Mouse (Mus musculus) left cerebral cortex, adult 2 months (tissue): ENCODE data around the gene Plk2. TPM values are rescaled to one million over a fixed set of nuclear protein-coding genes. Genes with fewer than 3 reads are reported as not detected.
A peak's percentile ranks its signal among the peaks of the same experiment; 100 is the strongest.
"Not testable (repeated sequence)": the region's sequence is repeated elsewhere in the genome, so short reads cannot be mapped to it uniquely, and the experiment has no call there.

Experiments used
- DNase-seq, 2 experiments: peaks; one replicate each; pipeline ENCODE4 v3.0.0; 2021 to 2022; ENCODE audit warnings: low spot score in 2 of 2, mixed read lengths in 1 of 2; ENCODE audit errors: extremely low spot score in 1 of 2
- H3K27ac ChIP-seq: fragments of 200-600 bp; 2 replicates; pipeline ENCODE4 v1.8.1; 2022
- H3K4me3 ChIP-seq: fragments of 200-600 bp; 2 replicates; pipeline ENCODE4 v1.8.1; 2022
- CTCF ChIP-seq: fragments of 200-600 bp; IDR thresholded peaks from 2 replicates; pipeline ENCODE4 v1.8.1; 2022; ENCODE audit warnings: antibody characterized with exemption, mild to moderate bottlenecking, moderate library complexity
- intact Hi-C: fragments of 180-260 bp; cut with DNase I; formaldehyde crosslinking; loops from one replicate; pipeline ENCODE4 v1.15.1; 2025
- total RNA-seq, 2 experiments: library from RNA; stranded (reverse); gene quantifications; 2 replicates each; pipeline ENCODE4 v1.2.3; 2021

The Plk2 gene
- total RNA-seq, 2 experiments from 2014 or later, result 279 TPM

DNA sequence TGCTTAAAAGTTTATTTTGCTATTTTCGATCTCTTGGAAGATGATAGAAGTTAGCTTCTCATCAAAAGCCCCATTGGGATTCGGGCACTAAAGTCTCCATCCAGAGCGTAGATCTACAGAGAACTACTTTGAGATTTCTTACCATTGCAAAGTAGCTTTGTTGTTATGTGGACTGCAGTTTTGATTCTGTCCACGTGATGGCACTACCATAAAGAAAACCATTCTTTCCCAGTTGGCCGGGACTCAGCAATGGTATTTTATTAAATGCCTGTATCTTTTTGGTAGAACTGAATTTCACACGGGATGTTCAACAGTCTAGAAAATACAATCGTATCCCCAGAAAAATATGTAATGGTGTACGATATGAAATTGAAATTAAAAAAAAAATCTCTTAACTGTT lies 2.6 kb upstream of the Plk2 start:
- no peak overlapping the region for H3K27ac ChIP-seq
- TF ChIP-seq CTCF, result peak; percentile 84
- intact Hi-C loops, result loop anchor here (1.0 to 5.0 kb wide), 3 partner anchors 474 to 705 kb away; no protein-coding TSS in a partner anchor
- DNase-seq, result peak; percentile 67 to 77
- H3K4me3 ChIP-seq, result no peak overlapping the region

DNA sequence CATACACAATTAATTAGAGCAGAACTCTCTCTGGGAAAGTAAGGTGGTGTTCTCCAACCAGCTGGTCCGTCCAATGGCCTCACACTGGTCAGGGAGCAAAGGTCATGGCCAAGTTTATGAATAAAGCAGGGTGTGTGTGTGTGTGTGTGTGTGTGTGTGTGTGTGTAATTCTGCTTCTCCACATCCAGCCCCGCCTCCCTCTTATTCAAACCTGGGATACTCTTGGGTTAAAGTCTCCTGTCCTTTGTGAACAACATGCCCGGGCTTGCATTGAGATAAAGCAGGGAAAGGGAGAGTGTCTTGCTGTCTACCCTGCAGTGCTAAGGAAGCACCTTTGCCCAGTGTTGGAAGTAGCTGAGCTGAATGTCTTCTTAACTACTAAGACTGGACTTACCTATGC lies 2.2 kb upstream of the Plk2 start:
- no peak for DNase-seq
- no peak for TF ChIP-seq CTCF
- intact Hi-C loops, result loop anchor here (1.0 to 5.0 kb wide), 3 partner anchors 474 to 705 kb away; no protein-coding TSS in a partner anchor
- H3K27ac ChIP-seq, result no peak overlapping the region
- H3K4me3 ChIP-seq, result no peak overlapping the region

DNA sequence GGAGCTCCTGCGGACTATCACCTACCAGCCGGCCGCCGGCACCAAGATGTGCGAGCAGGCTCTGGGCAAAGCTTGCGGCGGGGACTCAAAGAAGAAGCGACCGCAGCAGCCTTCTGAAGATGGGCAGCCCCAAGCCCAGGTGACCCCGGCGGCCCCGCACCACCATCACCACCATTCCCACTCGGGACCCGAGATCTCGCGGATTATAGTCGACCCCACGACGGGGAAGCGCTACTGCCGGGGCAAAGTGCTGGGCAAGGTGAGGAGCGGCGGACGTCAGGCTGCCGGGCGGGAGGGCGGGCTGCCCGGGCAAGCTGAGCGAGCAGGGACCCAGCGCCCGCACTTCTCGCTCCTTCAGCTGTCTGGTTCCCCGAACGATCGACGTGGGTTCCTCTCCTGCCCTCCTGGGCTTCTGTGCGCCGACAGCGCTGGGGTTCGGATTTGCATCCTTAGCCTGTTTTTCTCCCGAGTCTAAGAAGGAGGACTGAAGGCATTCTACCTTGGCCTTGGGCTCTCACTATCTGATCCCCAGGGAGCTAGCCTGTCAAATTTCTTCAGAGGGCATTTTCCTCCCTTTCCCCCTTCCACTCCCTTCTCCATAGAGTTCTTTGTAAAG lies 441 bp downstream of the Plk2 start:
- no peak for DNase-seq
- Histone ChIP-seq H3K4me3 (peak overlapping the region; percentile 93), H3K27ac (peak overlapping the region; percentile 99)
- no peak for TF ChIP-seq CTCF
- intact Hi-C loops, result loop anchor here (2.0 to 5.0 kb wide), 4 partner anchors 162 to 347 kb away; no protein-coding TSS in a partner anchor

DNA sequence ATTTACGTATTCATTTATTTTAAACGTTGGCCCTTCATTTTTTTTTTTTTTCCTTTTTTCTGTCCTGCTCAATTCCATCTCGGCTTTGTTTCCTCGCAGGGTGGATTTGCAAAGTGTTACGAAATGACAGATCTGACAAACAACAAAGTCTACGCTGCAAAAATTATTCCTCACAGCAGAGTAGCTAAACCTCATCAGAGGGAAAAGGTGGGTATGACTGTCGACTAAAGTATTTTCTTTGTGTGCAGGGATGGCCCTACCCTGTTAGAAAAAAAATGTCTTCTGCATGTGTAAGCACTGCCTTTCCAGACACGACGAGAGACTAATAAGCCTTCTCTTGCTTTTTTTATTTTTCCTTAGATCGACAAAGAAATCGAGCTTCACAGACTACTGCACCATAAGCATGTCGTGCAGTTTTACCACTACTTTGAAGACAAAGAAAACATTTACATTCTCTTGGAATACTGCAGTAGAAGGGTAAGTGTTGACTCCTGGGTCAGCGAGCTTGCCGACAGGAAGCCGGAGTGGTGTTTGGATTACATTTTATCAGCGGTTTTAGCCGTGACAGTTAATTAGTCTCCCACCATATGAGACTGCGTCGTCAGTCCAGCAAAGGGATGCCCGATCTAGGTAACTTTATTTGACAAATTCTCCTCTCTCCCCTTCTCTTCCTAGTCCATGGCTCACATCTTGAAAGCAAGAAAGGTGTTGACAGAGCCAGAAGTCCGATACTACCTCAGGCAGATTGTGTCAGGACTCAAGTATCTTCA lies 1.3 kb downstream of the Plk2 start:
- intact Hi-C loops, result loop anchor here (2.0 to 5.0 kb wide), 4 partner anchors 161 to 346 kb away; no protein-coding TSS in a partner anchor
- DNase-seq, result no peak
- Histone ChIP-seq H3K27ac (peak overlapping the region; percentile 99), H3K4me3 (peak overlapping the region; percentile 93)
- no peak for TF ChIP-seq CTCF

DNA sequence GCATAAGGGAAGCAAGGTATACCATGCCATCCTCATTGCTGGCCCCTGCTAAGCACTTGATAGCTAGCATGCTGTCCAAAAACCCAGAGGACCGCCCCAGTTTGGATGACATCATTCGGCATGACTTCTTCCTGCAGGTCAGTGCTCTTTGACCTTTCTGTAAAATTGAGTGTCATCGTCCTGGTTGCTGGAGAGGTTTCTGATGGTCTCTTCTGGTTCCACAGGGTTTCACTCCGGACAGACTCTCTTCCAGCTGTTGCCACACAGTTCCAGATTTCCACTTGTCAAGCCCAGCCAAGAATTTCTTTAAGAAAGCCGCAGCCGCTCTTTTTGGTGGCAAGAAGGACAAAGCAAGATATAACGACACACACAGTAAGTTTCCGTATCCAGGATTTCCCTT lies 2.9 kb downstream of the Plk2 start:
- intact Hi-C loops, result loop anchor here (1.0 to 5.0 kb wide), 3 partner anchors 160 to 345 kb away; no protein-coding TSS in a partner anchor
- DNase-seq, result peak in 1 of 2 experiments; percentile 24
- Histone ChIP-seq H3K4me3 (peak overlapping the region; percentile 93), H3K27ac (peak overlapping the region; percentile 77)
- no peak for TF ChIP-seq CTCF

DNA sequence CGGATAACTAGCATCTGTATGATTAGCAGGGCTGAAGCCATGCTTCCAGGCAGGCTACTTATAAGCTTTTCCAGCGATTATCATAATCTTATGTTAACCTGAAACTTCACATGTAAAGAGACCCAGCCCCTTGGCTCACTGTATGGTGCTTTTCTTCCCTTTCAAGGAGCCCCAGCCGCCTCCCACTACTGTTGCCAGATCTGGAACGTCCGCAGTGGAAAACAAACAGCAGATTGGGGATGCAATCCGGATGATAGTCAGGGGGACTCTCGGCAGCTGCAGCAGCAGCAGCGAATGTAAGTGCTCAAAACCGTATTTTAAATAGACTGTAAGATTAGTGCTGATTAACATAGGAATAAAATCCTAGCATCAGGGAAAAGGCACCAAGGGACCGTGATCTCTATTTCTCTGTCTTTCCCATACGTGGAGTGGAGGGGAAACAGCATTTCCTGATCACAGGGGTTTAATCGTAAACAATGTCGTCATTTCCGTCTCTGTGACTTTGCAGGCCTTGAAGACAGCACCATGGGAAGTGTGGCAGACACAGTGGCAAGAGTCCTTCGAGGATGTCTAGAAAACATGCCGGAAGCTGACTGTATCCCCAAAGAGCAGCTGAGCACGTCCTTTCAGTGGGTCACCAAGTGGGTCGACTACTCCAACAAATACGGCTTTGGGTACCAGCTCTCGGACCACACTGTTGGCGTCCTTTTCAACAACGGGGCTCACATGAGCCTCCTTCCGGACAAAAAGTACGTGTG lies 3.8 kb downstream of the Plk2 start:
- DNase-seq, result peak in 1 of 2 experiments; percentile 20
- no peak for TF ChIP-seq CTCF
- intact Hi-C loops, result loop anchor here (1.0 to 5.0 kb wide), 3 partner anchors 159 to 344 kb away; no protein-coding TSS in a partner anchor
- Histone ChIP-seq H3K27ac (peak overlapping the region; percentile 77), H3K4me3 (peak overlapping the region; percentile 93)

DNA sequence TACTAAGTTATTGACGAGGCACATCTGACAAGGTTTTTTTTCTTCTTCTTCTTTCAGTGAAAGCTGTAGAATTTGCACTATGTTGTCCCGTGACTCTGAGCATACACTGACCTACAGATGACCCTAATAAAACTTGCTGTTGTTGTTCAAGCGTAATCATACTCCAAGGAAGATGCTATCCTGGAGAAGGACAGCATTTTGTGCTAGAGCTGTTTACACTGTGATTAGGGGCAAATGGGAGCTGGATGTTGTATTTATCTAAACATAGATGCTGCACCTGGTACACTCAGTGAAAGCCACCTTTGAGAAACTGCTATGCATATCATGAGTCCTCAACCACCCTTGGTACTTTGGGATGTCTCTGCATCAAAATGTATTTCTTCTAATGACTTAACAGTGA lies 6.6 kb downstream of the Plk2 start:
- DNase-seq, result no peak
- intact Hi-C loops, result loop anchor here (5.0 kb wide), 2 partner anchors 91 to 141 kb away; no protein-coding TSS in a partner anchor
- Histone ChIP-seq H3K27ac (peak overlapping the region; percentile 11; the same call in 1 of the 2 replicates), H3K4me3 (no peak overlapping the region; the same call in 1 of the 2 replicates)
- TF ChIP-seq CTCF, result no peak

DNA sequence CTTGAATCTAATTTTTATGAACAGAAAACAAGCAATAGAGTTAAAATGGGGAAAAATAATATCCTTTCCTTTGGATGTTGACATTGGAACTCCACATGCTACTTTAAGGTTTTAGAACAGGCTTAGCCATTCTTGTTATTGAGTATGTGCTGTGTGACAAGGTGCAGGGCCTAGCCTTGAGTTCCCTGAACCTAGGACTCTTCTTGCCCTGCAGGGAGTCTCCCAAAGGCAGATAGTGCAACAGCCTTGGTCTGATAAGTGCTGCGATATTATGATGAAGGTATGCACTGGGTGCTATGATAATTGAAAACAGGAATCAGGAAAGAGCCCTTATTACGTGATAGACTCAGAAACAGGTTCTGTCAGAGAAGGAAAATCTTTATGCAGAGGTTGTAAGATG lies 7.0 kb downstream of the Plk2 start:
- intact Hi-C loops, result loop anchor here (2.0 to 5.0 kb wide), 3 partner anchors 90 to 157 kb away; no protein-coding TSS in a partner anchor
- Histone ChIP-seq H3K4me3 (no peak overlapping the region), H3K27ac (no peak overlapping the region)
- no peak for DNase-seq
- TF ChIP-seq CTCF, result no peak

DNA sequence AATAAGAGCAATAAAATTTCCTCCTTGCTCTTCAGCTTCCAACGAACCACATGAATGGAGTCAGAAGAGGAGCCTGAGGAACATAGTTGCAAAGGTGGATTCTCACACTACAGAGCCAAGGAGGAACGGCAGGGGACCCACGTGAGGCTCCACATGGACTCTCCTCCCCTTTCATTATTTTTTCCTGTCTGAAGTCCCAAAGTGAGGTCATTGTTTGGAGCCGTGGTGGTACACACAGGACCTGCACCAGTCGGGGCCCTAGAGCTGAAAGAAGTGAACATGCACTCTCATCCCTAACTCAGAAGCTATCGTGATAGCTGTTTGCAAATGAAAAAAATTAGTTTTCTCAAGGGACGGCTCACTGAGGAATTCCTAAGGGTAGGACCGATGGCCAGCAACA lies 9.2 kb downstream of the Plk2 start:
- intact Hi-C loops, result loop anchor here (5.0 kb wide), 2 partner anchors 88 to 138 kb away; no protein-coding TSS in a partner anchor

DNA sequence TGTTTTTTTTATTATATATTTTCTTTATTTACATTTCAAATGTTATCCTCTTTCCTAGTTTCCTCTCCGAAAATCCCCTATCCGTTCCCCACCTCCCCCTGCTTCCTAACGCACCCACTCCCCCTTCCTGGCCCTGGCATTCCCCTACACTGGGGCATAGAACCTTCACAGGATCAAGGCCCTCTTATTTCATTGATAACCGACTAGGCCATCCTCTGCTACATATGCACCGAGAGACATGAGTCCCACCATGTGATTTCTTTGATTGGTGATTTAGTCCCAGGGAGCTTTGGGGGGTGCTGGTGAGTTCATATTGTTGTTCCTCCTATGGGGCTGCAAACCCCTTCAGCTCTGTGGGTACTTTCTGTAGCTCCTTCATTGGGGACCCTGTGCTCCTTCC lies 9.8 kb downstream of the Plk2 start:
- intact Hi-C loops, result loop anchor here (5.0 kb wide), 2 partner anchors 88 to 138 kb away; no protein-coding TSS in a partner anchor
- not testable (repeated sequence) for H3K4me3 ChIP-seq, H3K27ac ChIP-seq, DNase-seq

More for the DNA sequence above, 9.2 kb downstream of the Plk2 start:
- Histone ChIP-seq H3K4me3 (no peak overlapping the region), H3K27ac (no peak overlapping the region)
- no peak for DNase-seq
- no peak for TF ChIP-seq CTCF

DNA sequence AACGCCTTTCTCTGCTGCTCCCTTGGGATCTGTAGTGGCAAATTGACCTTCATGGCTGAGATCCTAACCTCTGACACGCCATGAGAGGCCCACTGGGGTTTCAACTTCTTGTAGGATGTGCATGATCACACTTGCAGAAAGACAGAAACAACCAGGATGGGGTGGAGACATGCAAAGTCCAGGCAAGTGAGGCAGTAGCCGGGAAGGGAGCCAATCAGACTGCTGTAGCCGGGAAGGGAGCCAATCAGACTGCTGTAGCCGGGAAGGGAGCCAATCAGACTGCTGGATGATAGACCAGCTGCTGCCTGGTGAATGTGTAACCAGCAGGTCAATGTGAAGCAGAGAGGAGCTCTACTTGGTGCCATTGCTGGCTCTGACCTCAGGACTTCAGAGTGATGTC lies 11.3 kb downstream of the Plk2 start:
- TF ChIP-seq CTCF, result no peak
- DNase-seq, result no peak
- intact Hi-C loops, result no loop called here
- Histone ChIP-seq H3K27ac (no peak overlapping the region), H3K4me3 (no peak overlapping the region)
